Mouse (Mus musculus): ENCODE data around the gene Actr8. TPM values are rescaled to one million over a fixed set of nuclear protein-coding genes. Genes with fewer than 3 reads are reported as not detected.

Gene Actr8
- polyA plus RNA-seq, 1 experiment from 2014 or later: 97.8 TPM

DNA sequence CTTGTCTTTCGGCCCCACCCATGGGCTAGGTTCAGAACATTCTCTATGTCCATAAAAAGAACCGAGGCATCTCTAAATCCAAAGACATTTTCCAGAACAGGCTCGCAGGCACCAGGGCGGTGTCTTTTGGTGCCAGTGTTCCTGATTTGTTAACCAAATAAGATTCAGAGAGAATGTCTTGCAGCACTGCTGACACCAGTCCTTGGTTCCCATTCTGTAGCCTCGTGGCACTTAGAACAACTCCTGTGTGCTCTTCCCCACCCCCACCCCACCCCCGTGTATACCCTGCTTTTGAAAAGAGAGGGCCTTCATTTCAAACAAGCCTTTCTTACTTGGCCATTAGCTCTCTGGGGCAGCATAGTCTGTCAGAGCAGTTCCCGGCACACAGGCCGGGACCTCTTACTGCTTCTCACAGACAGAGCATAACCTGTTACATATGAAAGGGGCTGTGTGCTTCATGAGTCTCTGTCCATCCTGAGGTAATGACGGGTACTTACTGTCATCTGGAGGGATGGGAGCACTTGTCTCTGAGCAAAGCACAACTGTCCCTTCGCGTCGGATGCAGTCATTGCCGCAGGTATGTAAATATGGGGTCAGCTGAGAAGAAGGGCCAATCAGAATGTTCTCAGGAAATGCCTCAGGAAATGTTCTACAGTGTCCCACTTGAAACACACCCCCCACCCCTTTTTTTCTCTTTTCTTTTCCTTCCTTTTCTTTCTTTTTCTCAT is 20.8 kb downstream of the Actr8 start:
- no peak for ATAC-seq (ENCODE audit: low FRiP score, low read depth)
- no peaks in the 10 kb centered on the region for H3K4me1 ChIP-seq
- no peaks in the 10 kb centered on the region for H3K9me3 ChIP-seq
- H3K36me3 ChIP-seq: peaks cover 45% of the 10 kb centered on the region
- H3K9ac ChIP-seq (replicated peaks): no peak overlapping the region
- no peak overlapping the region for H3K4me3 ChIP-seq
- H3K27me3 ChIP-seq: no peaks in the 10 kb centered on the region
- no peak overlapping the region for H3K27ac ChIP-seq (replicated peaks)
- H3K4me2 ChIP-seq (replicated peaks): no peak overlapping the region
- 78% methylated on average over 13 of the region's 13 CpGs for WGBS

GRCm38 (mm10) chr14:29999475-29999811 is 21.3 kb downstream of the Actr8 start:
- Histone ChIP-seq H3K9ac (replicated peaks) (no peak overlapping the region), H3K27ac (replicated peaks) (no peak overlapping the region), H3K36me3 (peaks cover 40% of the 10 kb centered on the region), H3K4me2 (replicated peaks) (no peak overlapping the region), H3K4me1 (no peaks in the 10 kb centered on the region), H3K27me3 (no peaks in the 10 kb centered on the region), H3K4me3 (no peak overlapping the region), H3K9me3 (no peaks in the 10 kb centered on the region)
- no peak for ATAC-seq (ENCODE audit: low FRiP score, low read depth)
- WGBS: 86% methylated on average over 3 of the region's 3 CpGs

GRCm38 (mm10) chr14:30008733-30009575 is 30.8 kb downstream of the Actr8 start, which contains the start of the genes Il17rb and Chdh:
TSS of gene Il17rb (minus strand) at chr14:30008896.
TSS of gene Chdh (plus strand) at chr14:30009023.
- Histone ChIP-seq H3K27ac (replicated peaks) (no peak within 1 kb of the TSS), H3K9ac (replicated peaks) (peak within 1 kb of the TSS; percentile 50), H3K36me3 (no peaks in the 10 kb centered on the region), H3K27me3 (peaks cover 25% of the 10 kb centered on the region), H3K4me3 (peak within 1 kb of the TSS; percentile 45), H3K4me1 (peaks cover 9% of the 10 kb centered on the region), H3K9me3 (no peaks in the 10 kb centered on the region), H3K4me2 (replicated peaks) (peak within 1 kb of the TSS; percentile 90)
- 9% methylated on average over 54 of the region's 54 CpGs for WGBS
- no peak for ATAC-seq (ENCODE audit: low FRiP score, low read depth)

- WGBS: 81% methylated on average over 10 of the region's 10 CpGs
- no peak for ATAC-seq (ENCODE audit: low FRiP score, low read depth)
Measured at GRCm38 (mm10) chr14:30009864-30010560, 31.9 kb downstream of the Actr8 start.

GRCm38 (mm10) chr14:30011886-30012560 is 33.9 kb downstream of the Actr8 start:
- no peak for ATAC-seq (ENCODE audit: low FRiP score, low read depth)
- Histone ChIP-seq H3K4me2 (replicated peaks) (no peak overlapping the region), H3K9me3 (no peaks in the 10 kb centered on the region), H3K9ac (replicated peaks) (no peak overlapping the region), H3K27ac (replicated peaks) (no peak overlapping the region), H3K27me3 (peaks cover 25% of the 10 kb centered on the region), H3K4me3 (no peak overlapping the region), H3K36me3 (no peaks in the 10 kb centered on the region), H3K4me1 (peaks cover 9% of the 10 kb centered on the region)
- WGBS: 84% methylated on average over 10 of the region's 10 CpGs

More at GRCm38 (mm10) chr14:30009864-30010560, 31.9 kb downstream of the Actr8 start:
- Histone ChIP-seq H3K4me2 (replicated peaks) (no peak overlapping the region), H3K4me3 (no peak overlapping the region), H3K9ac (replicated peaks) (no peak overlapping the region), H3K27me3 (peaks cover 25% of the 10 kb centered on the region), H3K36me3 (no peaks in the 10 kb centered on the region), H3K27ac (replicated peaks) (no peak overlapping the region), H3K9me3 (no peaks in the 10 kb centered on the region), H3K4me1 (peaks cover 9% of the 10 kb centered on the region)

- Histone ChIP-seq H3K36me3 (no peaks in the 10 kb centered on the region), H3K4me3 (no peak overlapping the region), H3K27me3 (peaks cover 8% of the 10 kb centered on the region), H3K9ac (replicated peaks) (no peak overlapping the region), H3K27ac (replicated peaks) (no peak overlapping the region), H3K4me1 (no peaks in the 10 kb centered on the region), H3K4me2 (replicated peaks) (no peak overlapping the region), H3K9me3 (no peaks in the 10 kb centered on the region)
- 75% methylated on average over 10 of the region's 10 CpGs for WGBS
- no peak for ATAC-seq (ENCODE audit: low FRiP score, low read depth)
Measured at GRCm38 (mm10) chr14:30014487-30014886, 36.4 kb downstream of the Actr8 start.

DNA sequence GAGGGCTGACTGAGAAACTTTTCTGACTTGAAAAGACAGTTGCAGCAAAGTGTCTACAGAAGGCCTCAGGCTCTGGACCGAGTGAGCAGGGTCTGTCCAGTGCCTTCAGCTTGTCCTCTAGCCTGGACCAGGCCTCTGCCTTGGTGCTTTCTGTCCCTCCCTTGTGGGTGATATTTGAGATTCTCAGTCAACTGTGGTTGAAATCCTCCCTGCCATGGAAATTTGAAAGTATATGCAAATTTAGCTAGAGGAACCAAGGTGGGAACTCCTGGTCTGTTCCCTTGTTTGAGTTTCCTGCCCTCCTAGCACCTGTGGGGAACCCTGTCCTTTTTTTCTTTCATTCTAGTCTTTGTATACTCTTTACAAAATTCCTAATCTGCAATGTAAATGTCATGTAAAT is 36.9 kb downstream of the Actr8 start:
- Histone ChIP-seq H3K4me2 (replicated peaks) (no peak overlapping the region), H3K27ac (replicated peaks) (no peak overlapping the region), H3K9ac (replicated peaks) (no peak overlapping the region), H3K36me3 (no peaks in the 10 kb centered on the region), H3K4me3 (no peak overlapping the region), H3K4me1 (no peaks in the 10 kb centered on the region), H3K27me3 (peaks cover 3% of the 10 kb centered on the region), H3K9me3 (no peaks in the 10 kb centered on the region)
- 68% methylated on average over 1 of the region's 1 CpGs for WGBS
- ATAC-seq (ENCODE audit: low FRiP score, low read depth): no peak

DNA sequence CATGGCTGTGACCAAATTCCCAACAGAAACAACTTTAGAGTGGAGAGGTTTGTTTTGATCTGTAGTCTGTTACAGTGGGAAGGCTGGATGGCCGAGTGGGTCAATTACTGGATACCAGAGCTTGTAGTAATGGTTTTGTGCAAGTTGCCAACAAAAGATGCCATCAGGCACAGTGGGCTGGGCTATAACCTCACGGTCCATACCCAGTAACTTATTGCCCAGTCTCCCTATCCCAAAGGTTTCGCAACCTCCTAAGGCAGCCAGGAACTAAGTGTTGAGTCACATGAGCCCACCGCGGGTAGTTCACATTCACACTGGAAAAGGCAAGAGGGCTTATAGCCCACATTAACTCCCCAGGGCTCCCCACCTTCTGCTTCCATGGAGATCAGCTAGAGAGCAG is 38.5 kb downstream of the Actr8 start:
- Histone ChIP-seq H3K9ac (replicated peaks) (no peak overlapping the region), H3K9me3 (no peaks in the 10 kb centered on the region), H3K36me3 (no peaks in the 10 kb centered on the region), H3K4me1 (no peaks in the 10 kb centered on the region), H3K4me2 (replicated peaks) (no peak overlapping the region), H3K4me3 (no peak overlapping the region), H3K27ac (replicated peaks) (no peak overlapping the region), H3K27me3 (no peaks in the 10 kb centered on the region)
- ATAC-seq (ENCODE audit: low FRiP score, low read depth): no peak
- WGBS: 92% methylated on average over 5 of the region's 5 CpGs

DNA sequence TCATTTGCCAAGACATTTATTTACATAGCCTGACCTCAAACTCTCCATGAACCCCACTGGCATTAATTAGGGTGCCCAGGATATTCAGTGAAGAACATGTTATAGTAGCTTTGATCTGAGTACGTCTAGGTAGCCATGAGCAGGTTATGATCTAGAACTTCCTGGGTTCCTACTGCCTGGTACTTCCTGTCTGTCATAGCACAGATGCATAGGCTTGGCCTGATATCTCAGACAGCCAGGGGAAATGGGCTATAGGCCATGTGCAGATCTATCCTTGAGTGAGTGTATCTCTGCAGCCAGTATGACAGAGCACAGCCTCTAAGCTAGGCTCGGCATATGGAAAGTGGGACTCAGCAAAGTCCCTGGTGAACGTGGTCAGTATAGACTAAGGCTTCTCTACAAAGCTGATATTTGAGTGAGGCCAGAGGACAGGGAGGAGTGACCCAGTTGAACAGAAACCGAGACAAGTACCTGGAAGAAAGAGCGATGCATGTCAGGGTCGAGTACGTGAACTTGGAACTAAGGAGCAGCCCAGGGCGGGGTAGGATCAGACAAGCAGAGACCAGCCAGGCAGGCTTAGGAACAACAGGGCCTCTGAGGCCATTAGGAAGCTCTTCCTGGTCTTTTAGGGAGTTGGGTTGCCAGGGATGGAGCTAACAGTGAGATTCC is 39.8 kb downstream of the Actr8 start:
- no peak overlapping the region for H3K9ac ChIP-seq (replicated peaks)

GRCm38 (mm10) chr14:30018463-30018801 is 40.3 kb downstream of the Actr8 start:
- Histone ChIP-seq H3K4me2 (replicated peaks) (no peak overlapping the region), H3K36me3 (no peaks in the 10 kb centered on the region), H3K27me3 (no peaks in the 10 kb centered on the region), H3K27ac (replicated peaks) (no peak overlapping the region), H3K4me1 (no peaks in the 10 kb centered on the region), H3K9me3 (no peaks in the 10 kb centered on the region), H3K9ac (replicated peaks) (no peak overlapping the region), H3K4me3 (no peak overlapping the region)
- no peak for ATAC-seq (ENCODE audit: low FRiP score, low read depth)
- 94% methylated on average over 4 of the region's 4 CpGs for WGBS

More for the DNA sequence above, 39.8 kb downstream of the Actr8 start:
- Histone ChIP-seq H3K27me3 (no peaks in the 10 kb centered on the region), H3K4me3 (no peak overlapping the region), H3K27ac (replicated peaks) (no peak overlapping the region), H3K4me2 (replicated peaks) (no peak overlapping the region), H3K36me3 (no peaks in the 10 kb centered on the region), H3K9me3 (no peaks in the 10 kb centered on the region), H3K4me1 (no peaks in the 10 kb centered on the region)
- 88% methylated on average over 8 of the region's 8 CpGs for WGBS
- no peak for ATAC-seq (ENCODE audit: low FRiP score, low read depth)

- Histone ChIP-seq H3K27ac (replicated peaks) (no peak overlapping the region), H3K9me3 (no peaks in the 10 kb centered on the region), H3K9ac (replicated peaks) (no peak overlapping the region), H3K36me3 (no peaks in the 10 kb centered on the region), H3K4me3 (no peak overlapping the region), H3K27me3 (no peaks in the 10 kb centered on the region), H3K4me2 (replicated peaks) (no peak overlapping the region), H3K4me1 (no peaks in the 10 kb centered on the region)
- WGBS: 93% methylated on average over 6 of the region's 6 CpGs
- ATAC-seq (ENCODE audit: low FRiP score, low read depth): no peak
Measured at GRCm38 (mm10) chr14:30018846-30019245, 40.7 kb downstream of the Actr8 start.
